Mouse (Mus musculus): ENCODE results near the gene Gm20388. TPM values are rescaled to one million over a fixed set of nuclear protein-coding genes. Genes with fewer than 3 reads are reported as not detected.

Gm20388 gene
- polyA plus RNA-seq, 1 experiment, result not detected

GRCm38 (mm10) chr8:122648192-122648970 lies 2737.7 kb downstream of the Gm20388 start:
- 93% methylated on average over 15 of the region's 15 CpGs for WGBS
- H3K27ac ChIP-seq (ENCODE audit: insufficient read depth, low read depth, low read length), result no peak overlapping the region
- no peak overlapping the region for H3K4me3 ChIP-seq (ENCODE audit: insufficient read depth, low read depth, low read length)
- TF ChIP-seq POLR2A (IDR thresholded peaks at IDR 0.05; ENCODE audit: insufficient read depth, low read depth, low read length) (no peak), CTCF (IDR thresholded peaks at IDR 0.05; ENCODE audit: insufficient read depth, low read depth, low read length) (no peak)
- H3K4me1 ChIP-seq (ENCODE audit: control insufficient read depth, insufficient read depth, low read length), result no peaks in the 10 kb centered on the region

- H3K27ac ChIP-seq (ENCODE audit: insufficient read depth, low read depth, low read length), result no peak overlapping the region
- WGBS, result 72% methylated on average over 16 of the region's 16 CpGs
- H3K4me1 ChIP-seq (ENCODE audit: control insufficient read depth, insufficient read depth, low read length), result peaks cover 3% of the 10 kb centered on the region; the same call in 1 of the 2 replicates
- no peak overlapping the region for H3K4me3 ChIP-seq (ENCODE audit: insufficient read depth, low read depth, low read length)
- TF ChIP-seq CTCF (IDR thresholded peaks at IDR 0.05; ENCODE audit: insufficient read depth, low read depth, low read length) (no peak), POLR2A (IDR thresholded peaks at IDR 0.05; ENCODE audit: insufficient read depth, low read depth, low read length) (no peak)
Observed at GRCm38 (mm10) chr8:122651326-122651921, 2740.8 kb downstream of the Gm20388 start.

- Histone ChIP-seq H3K4me3 (ENCODE audit: insufficient read depth, low read depth, low read length) (no peak overlapping the region), H3K27ac (ENCODE audit: insufficient read depth, low read depth, low read length) (no peak overlapping the region), H3K4me1 (ENCODE audit: control insufficient read depth, insufficient read depth, low read length) (peaks cover 3% of the 10 kb centered on the region; the same call in 1 of the 2 replicates)
- no peak for TF ChIP-seq POLR2A (IDR thresholded peaks at IDR 0.05; ENCODE audit: insufficient read depth, low read depth, low read length)
- TF ChIP-seq CTCF (IDR thresholded peaks at IDR 0.05; ENCODE audit: insufficient read depth, low read depth, low read length), result no peak
- 83% methylated on average over 6 of the region's 6 CpGs for WGBS
Observed at GRCm38 (mm10) chr8:122652643-122653042, 2742.0 kb downstream of the Gm20388 start.

DNA sequence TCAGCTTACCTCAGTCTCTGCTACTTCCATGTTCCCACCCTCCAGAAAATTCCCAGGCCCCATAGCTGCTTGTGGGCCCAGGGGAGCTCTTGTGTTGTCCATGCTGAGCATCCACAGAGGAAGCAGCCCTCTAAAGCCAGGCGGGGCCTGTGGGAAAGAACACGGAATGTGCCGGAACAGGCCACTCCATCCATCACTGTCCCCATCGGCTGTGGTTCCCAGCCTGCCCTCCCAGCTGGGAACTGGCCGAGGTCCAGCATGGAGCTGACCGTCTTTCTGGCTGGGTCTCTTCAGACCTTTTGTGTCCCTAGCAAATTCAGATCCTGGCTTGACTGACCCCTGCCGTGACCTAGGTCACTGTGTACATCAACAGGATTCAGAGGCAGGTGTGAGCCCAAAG lies 2744.1 kb downstream of the Gm20388 start:
- no peak overlapping the region for H3K4me3 ChIP-seq (ENCODE audit: insufficient read depth, low read depth, low read length)
- 75% methylated on average over 7 of the region's 7 CpGs for WGBS
- TF ChIP-seq POLR2A (IDR thresholded peaks at IDR 0.05; ENCODE audit: insufficient read depth, low read depth, low read length) (no peak), CTCF (IDR thresholded peaks at IDR 0.05; ENCODE audit: insufficient read depth, low read depth, low read length) (no peak)
- H3K27ac ChIP-seq (ENCODE audit: insufficient read depth, low read depth, low read length), result no peak overlapping the region
- H3K4me1 ChIP-seq (ENCODE audit: control insufficient read depth, insufficient read depth, low read length), result peaks cover 5% of the 10 kb centered on the region; the same call in 1 of the 2 replicates

GRCm38 (mm10) chr8:122656056-122656999 lies 2745.7 kb downstream of the Gm20388 start:
- WGBS, result 83% methylated on average over 13 of the region's 13 CpGs
- TF ChIP-seq CTCF (IDR thresholded peaks at IDR 0.05; ENCODE audit: insufficient read depth, low read depth, low read length) (no peak), POLR2A (IDR thresholded peaks at IDR 0.05; ENCODE audit: insufficient read depth, low read depth, low read length) (no peak)
- peaks cover 12% of the 10 kb centered on the region for H3K4me1 ChIP-seq (ENCODE audit: control insufficient read depth, insufficient read depth, low read length)

DNA sequence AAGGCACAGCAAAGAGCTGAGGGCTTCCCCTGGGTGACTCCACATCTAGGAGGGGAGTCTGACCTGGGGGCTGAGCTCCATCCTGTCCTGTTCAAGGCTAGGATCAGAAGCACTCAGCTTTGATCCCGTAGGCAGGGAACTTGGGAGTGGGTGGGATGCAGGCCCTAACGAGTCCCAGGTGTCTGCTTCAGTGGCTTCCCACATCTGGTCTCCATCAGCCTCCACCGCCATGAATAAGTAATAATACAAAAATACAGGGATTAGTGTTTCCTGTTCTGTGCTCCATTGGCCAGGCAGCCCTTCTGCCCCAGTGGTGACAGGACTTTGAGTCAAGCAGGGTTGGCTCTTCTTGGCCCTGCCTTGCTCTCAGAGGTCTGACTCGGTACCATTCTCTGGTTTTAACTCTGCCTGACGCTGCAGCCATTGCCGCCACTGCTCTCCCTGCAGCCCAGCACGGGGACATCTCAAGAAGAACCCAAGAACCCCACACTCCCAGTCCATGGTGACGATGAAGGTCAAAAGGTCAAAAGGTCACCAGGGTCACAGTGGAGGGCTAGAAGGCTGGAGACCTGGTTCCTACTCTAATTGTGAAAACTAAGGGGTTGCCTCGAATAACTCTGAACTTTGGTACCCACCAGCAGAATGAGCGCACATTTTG lies 2747.6 kb downstream of the Gm20388 start:
- no peak for TF ChIP-seq POLR2A (IDR thresholded peaks at IDR 0.05; ENCODE audit: insufficient read depth, low read depth, low read length)
- no peak for TF ChIP-seq CTCF (IDR thresholded peaks at IDR 0.05; ENCODE audit: insufficient read depth, low read depth, low read length)
- H3K4me1 ChIP-seq (ENCODE audit: control insufficient read depth, insufficient read depth, low read length), result peaks cover 18% of the 10 kb centered on the region
- 81% methylated on average over 10 of the region's 10 CpGs for WGBS
- no peak overlapping the region for H3K4me3 ChIP-seq (ENCODE audit: insufficient read depth, low read depth, low read length)
- H3K27ac ChIP-seq (ENCODE audit: insufficient read depth, low read depth, low read length), result no peak overlapping the region

More at GRCm38 (mm10) chr8:122656056-122656999, 2745.7 kb downstream of the Gm20388 start:
- Histone ChIP-seq H3K4me3 (ENCODE audit: insufficient read depth, low read depth, low read length) (no peak overlapping the region), H3K27ac (ENCODE audit: insufficient read depth, low read depth, low read length) (no peak overlapping the region)

DNA sequence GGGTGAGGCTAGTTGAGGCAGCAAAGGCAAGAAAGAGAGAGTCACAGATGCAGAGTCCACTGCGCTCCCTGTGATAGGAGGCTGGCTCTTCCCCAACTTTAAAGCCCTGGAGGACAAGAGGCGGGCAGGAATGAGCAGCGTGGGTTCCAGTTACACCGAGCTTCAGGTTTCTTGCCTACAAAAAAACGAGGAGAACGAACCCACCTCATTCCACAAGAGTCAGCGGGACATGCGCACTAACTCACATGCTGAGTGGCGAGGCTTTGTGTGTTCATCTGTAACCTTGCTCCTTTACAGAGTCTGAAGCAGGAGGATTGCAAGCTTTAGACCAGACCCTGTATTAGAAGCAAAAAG lies 2748.1 kb downstream of the Gm20388 start:
- WGBS, result 83% methylated on average over 9 of the region's 9 CpGs
- TF ChIP-seq POLR2A (IDR thresholded peaks at IDR 0.05; ENCODE audit: insufficient read depth, low read depth, low read length), result no peak
- no peak for TF ChIP-seq CTCF (IDR thresholded peaks at IDR 0.05; ENCODE audit: insufficient read depth, low read depth, low read length)
- no peak overlapping the region for H3K27ac ChIP-seq (ENCODE audit: insufficient read depth, low read depth, low read length)
- no peak overlapping the region for H3K4me3 ChIP-seq (ENCODE audit: insufficient read depth, low read depth, low read length)
- peaks cover 22% of the 10 kb centered on the region for H3K4me1 ChIP-seq (ENCODE audit: control insufficient read depth, insufficient read depth, low read length)

GRCm38 (mm10) chr8:122660022-122660421 lies 2749.4 kb downstream of the Gm20388 start:
- Histone ChIP-seq H3K4me1 (ENCODE audit: control insufficient read depth, insufficient read depth, low read length) (peaks cover 29% of the 10 kb centered on the region), H3K4me3 (ENCODE audit: insufficient read depth, low read depth, low read length) (no peak overlapping the region), H3K27ac (ENCODE audit: insufficient read depth, low read depth, low read length) (no peak overlapping the region)
- TF ChIP-seq CTCF (IDR thresholded peaks at IDR 0.05; ENCODE audit: insufficient read depth, low read depth, low read length) (peak; percentile 45; the same call in 1 of the 2 replicates), POLR2A (IDR thresholded peaks at IDR 0.05; ENCODE audit: insufficient read depth, low read depth, low read length) (no peak)
- 77% methylated on average over 2 of the region's 2 CpGs for WGBS

All from olfactory bulb, adult 2 months (tissue).